Mouse (Mus musculus) bone marrow macrophage, adult 2 months (primary cell): ENCODE measurements around the gene S100a10.

Experiments used
- CTCF ChIP-seq: IDR thresholded peaks from 2 replicates; pipeline ENCODE4 v1.5.1; 2012; ENCODE audit warnings: low read depth, mild to moderate bottlenecking, low read length, moderate library complexity
- POLR2A ChIP-seq: IDR thresholded peaks from 2 replicates; pipeline ENCODE4 v1.6.1; 2012; ENCODE audit warnings: mild to moderate bottlenecking, low read depth, low read length, borderline replicate concordance

DNA sequence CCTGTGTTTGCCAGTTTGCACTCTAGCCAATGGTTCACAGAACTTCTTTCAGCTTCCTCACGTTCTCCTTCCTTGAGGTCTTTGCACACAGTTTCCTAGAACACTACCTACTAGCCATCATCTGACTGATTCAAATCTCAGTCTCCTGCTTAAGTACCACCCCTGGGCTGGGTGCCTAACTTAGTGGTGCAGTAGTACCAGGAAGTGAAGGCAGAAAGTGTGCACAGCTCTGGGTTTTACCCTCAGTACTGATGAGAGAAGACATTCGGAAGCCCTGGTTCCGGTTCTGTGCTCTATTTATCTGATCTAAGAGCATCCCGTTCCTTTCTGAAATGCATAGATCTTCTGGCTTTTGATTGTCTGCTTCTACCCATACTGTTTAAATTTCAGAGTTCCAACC lies 26.8 kb downstream of the S100a10 start:
- TF ChIP-seq CTCF (no peak), POLR2A (no peak)
